Mouse (Mus musculus): ENCODE data around the gene Ccnb1ip1. TPM values are rescaled to one million over a fixed set of nuclear protein-coding genes. Genes with fewer than 3 reads are reported as not detected.
A peak's percentile ranks its signal among the peaks of the same experiment; 100 is the strongest.
"Not testable (repeated sequence)": the region's sequence is repeated elsewhere in the genome, so short reads cannot be mapped to it uniquely, and the experiment has no call there.

Gene Ccnb1ip1
- not detected for total RNA-seq (2021)

DNA sequence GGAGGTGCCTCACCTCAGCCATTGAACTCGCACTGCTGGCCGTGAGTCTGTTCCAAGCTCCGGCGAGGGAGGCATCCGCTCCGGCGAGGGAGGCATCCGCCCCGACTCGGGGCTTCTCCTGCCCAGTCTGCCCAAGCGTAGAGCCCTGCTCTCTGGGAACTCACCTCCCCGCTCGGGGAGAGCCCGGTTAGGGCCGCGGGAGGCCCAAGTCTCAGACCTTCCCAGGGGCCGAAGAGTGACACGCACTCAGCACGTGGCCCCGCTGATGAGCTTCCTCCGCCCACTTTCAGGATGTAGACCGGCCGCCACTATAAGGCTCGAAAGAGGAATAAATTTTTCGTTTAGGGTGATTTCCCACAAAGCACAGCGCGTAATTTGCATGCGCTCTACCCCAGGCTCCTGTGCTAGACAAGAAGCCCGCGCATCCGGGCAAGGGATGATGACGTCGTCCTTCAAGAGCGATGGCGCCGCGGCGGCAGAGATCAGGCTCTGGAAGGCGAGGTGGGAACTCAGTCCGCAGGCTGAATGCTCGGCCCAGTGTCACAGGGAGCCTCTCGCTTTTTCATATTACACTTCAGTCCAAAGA, at the start of gene Ccnb1ip1, which contains the start of gene Parp2:
Gene Ccnb1ip1, minus strand, starts transcription at position 246 of the 586 bp plus-strand sequence.
Gene Parp2, plus strand, starts transcription at position 355 of the 586 bp plus-strand sequence.
- intact Hi-C loops (cut with DNase I): loop anchor here (1.0 to 5.0 kb wide), 3 partner anchors 125 to 282 kb away; partner anchors contain the start of genes Pip4p1 and Pnp
- peak; percentile 98 to 99 for DNase-seq (ENCODE audit: low spot score in 2 of 2)

GRCm38 (mm10) chr14:50855788-50856187, 48.3 kb upstream of the Ccnb1ip1 start:
- DNase-seq (ENCODE audit: low spot score in 2 of 2): no peak
- intact Hi-C loops (cut with DNase I): no loop called here

DNA sequence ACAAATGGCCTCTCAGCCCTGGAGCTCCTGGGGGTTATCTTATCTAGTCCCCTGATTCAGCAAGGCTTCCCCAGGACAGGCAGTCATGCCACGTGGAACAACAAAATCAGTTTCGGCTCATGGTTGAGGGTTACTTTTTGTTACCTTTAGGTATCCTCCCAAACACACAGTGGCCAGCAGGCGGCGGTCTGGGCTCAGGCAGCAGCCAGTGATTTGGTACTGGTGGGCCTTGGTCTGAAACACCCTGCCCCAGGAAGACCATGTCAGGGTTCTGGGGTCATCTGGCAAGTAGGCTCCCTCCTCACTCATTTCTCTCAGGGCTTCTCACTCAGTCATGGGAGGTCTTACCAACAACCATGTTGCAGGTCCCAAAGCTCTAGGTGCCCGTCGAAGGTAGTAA, 29.7 kb upstream of the Ccnb1ip1 start:
- no peak for DNase-seq (ENCODE audit: low spot score in 2 of 2)
- intact Hi-C loops (cut with DNase I): no loop called here

DNA sequence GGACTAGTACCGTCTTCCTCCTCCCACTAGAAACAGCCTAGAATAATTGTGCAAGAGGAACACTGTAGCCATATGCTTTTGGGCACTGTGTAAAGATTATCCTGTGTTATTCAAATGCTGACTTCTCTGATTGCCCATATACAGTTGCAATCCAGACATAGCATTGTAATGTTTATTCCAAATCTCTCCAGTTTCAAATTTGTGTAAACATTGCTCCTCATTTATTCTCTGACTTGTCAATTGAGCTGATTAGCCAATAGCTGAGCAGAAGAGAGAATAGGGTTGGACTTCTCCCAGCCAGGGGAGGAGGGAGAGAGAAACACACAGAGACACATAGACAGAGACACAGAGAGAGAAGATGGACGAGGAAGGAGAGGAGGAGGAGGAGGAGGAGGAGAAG, 26.9 kb upstream of the Ccnb1ip1 start:
- intact Hi-C loops (cut with DNase I): no loop called here
- DNase-seq (ENCODE audit: low spot score in 2 of 2): no peak

- no peak for DNase-seq (ENCODE audit: low spot score in 2 of 2)
- intact Hi-C loops (cut with DNase I): no loop called here
Measured at GRCm38 (mm10) chr14:50833964-50834363, 26.4 kb upstream of the Ccnb1ip1 start.

DNA sequence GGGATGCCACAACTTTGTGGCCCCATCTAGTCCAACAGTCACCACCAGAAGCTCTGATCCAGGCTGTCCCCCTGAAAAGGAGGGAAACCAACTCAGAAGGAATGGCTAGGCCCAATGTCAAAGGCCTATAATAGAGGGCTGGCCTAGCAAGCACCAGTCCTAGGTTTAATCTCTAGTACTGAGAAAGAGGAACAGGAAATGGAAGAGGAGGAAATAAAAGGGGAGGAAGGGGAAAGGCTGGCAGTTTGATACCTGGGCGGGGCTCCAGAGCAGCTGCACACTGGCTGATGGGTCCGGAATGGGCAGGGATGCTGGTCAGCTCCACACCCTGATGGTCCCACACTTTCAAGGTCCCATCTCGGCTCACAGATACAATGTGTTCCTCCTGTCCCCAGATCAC, 22.3 kb upstream of the Ccnb1ip1 start:
- intact Hi-C loops (cut with DNase I): no loop called here
- no peak for DNase-seq (ENCODE audit: low spot score in 2 of 2)

GRCm38 (mm10) chr14:50826579-50826978, 19.0 kb upstream of the Ccnb1ip1 start:
- peak; percentile 13 to 31 for DNase-seq (ENCODE audit: low spot score in 2 of 2)
- intact Hi-C loops (cut with DNase I): no loop called here

DNA sequence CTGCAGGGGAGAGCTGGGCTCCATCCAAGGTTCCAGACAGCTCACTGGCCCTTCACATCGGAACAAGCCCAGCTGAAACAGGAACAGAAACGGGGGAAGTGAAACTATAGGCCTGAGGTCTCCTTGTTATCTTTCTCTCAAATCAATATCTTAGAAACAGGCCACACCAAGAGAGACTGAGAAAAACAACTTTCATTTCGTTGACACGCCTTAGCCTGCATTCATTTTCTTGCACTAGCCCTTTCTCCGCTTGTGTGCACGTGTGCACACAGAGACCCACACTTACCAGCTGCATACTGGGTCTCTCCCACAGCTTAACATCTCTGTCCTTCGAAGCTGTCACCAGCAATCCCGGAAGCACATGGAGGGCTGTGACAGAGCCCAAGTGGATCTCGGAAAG, 16.7 kb upstream of the Ccnb1ip1 start:
- DNase-seq (ENCODE audit: low spot score in 2 of 2): no peak
- intact Hi-C loops (cut with DNase I): no loop called here

GRCm38 (mm10) chr14:50823240-50823639, 15.7 kb upstream of the Ccnb1ip1 start:
- intact Hi-C loops (cut with DNase I): no loop called here
- DNase-seq (ENCODE audit: low spot score in 2 of 2): no peak

GRCm38 (mm10) chr14:50813060-50813459, 5.5 kb upstream of the Ccnb1ip1 start:
- intact Hi-C loops (cut with DNase I): no loop called here
- DNase-seq (ENCODE audit: low spot score in 2 of 2): no peak

DNA sequence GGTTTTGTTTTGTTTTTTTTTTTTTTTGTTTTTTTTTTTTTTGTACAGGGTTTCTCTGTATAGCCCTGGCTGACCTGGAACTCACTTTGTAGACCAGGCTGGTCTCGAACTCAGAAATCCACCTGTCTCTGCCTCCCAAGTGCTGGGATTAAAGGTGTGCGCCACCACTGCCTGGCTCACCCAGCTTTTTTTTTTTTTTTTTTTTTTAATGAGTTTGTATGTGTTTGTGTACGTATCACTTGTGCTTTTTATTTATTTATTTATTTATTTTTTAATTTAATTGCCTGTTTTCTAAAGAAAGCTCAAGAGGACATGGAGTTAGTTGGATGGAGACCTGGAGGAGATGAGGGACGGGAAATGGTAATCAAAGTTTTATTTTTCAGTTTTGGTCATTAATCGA, 1.1 kb downstream of the Ccnb1ip1 start:
- intact Hi-C loops (cut with DNase I): loop anchor here (5.0 kb wide), 1 partner anchor 126 kb away; the partner anchor contains the start of genes Pip4p1 and Pnp
- DNase-seq (ENCODE audit: low spot score in 2 of 2): not testable (repeated sequence)

GRCm38 (mm10) chr14:50804683-50805082, 2.8 kb downstream of the Ccnb1ip1 start:
- intact Hi-C loops (cut with DNase I): loop anchor here (5.0 kb wide), 1 partner anchor 128 kb away; the partner anchor contains the start of genes Pip4p1 and Pnp
- DNase-seq (ENCODE audit: low spot score in 2 of 2): no peak

DNA sequence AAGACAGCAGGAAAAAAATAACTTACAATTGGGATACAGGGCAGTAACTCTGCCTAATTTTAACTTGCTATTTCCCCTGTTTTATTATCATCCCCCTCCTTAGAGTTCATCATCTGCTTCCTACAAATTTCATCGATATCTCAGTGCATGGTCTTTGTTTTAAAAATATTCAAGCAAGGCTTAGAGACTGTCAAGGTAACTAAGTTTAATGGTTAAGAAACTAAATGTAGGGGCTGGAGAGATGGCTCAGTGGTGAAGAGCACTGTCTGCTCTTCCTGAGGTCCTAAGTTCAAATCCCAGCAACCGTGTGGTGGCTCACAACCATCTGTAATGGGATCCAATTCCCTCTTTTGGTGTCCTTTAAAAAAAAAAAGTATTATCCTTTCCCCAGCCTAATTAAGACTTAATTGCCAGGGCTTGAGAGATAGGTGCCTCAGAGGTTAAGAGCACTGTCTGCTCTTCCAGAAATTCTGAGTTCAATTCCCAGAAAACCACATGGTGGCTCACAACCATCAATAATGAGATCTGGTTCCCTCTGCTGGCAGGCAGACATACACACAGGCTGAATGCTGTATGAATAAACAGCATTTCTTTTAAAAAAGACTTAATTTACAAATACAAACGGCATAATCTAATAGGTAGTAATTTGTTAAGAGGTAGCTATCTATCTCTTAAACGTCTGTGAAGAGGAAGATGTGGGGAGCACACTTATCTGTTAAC, 4.5 kb downstream of the Ccnb1ip1 start:
- no peak for DNase-seq (ENCODE audit: low spot score in 2 of 2)
- intact Hi-C loops (cut with DNase I): no loop called here

DNA sequence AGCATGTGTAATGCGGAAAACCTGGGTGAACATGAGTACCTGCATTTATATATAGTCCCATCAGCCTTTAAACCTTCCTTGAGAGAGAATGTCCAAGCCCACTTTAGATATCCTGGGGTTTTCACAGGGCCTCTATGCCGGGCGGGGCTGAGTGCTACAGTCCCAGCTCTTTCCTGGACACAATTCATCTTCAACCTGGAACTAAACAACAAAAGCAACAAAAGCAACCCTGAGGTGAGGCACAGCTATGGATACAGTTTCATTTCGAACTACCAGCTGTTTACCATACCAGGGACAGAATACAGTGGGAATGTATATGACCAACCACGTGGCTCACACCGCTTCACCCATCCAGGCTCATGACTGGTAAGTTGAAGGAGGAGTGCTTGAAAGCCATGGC, 5.1 kb downstream of the Ccnb1ip1 start:
- intact Hi-C loops (cut with DNase I): no loop called here
- no peak for DNase-seq (ENCODE audit: low spot score in 2 of 2)

GRCm38 (mm10) chr14:50799502-50800259, 7.9 kb downstream of the Ccnb1ip1 start:
- DNase-seq (ENCODE audit: low spot score in 2 of 2): peak in 1 of 2 experiments; percentile 12
- intact Hi-C loops (cut with DNase I): loop anchor here (10.0 kb wide), 1 partner anchor 935 kb away; no protein-coding TSS in a partner anchor

- intact Hi-C loops (cut with DNase I): loop anchor here (10.0 kb wide), 1 partner anchor 934 kb away; no protein-coding TSS in a partner anchor
- no peak for DNase-seq (ENCODE audit: low spot score in 2 of 2)
Measured at GRCm38 (mm10) chr14:50798512-50798911, 9.0 kb downstream of the Ccnb1ip1 start.

- intact Hi-C loops (cut with DNase I): loop anchor here (10.0 kb wide), 1 partner anchor 932 kb away; no protein-coding TSS in a partner anchor
Measured at GRCm38 (mm10) chr14:50796464-50796863, 11.1 kb downstream of the Ccnb1ip1 start.

DNA sequence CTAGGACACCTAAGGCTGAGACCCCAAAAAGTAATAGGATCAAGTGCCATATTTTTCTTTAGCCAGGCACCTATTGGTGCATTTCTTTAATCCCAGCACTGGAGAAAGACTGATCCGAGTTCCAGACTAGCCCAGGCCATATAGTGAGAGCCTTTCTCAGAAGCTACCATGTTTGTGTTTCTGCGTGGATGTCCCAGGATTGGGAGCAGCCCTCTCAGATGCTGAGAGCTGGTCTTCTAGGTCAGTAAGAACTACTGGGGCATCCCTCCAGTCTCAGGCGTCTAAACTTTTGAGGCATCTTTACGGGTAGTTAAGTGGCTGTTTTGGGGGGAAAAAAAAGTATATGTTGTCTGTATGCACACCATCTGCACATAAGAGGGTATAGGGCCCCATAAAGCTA, 11.6 kb downstream of the Ccnb1ip1 start:
- DNase-seq (ENCODE audit: low spot score in 2 of 2): no peak
- intact Hi-C loops (cut with DNase I): loop anchor here (10.0 kb wide), 1 partner anchor 931 kb away; no protein-coding TSS in a partner anchor

More at GRCm38 (mm10) chr14:50796464-50796863, 11.1 kb downstream of the Ccnb1ip1 start:
- no peak for DNase-seq (ENCODE audit: low spot score in 2 of 2)

GRCm38 (mm10) chr14:50795261-50795935, 12.1 kb downstream of the Ccnb1ip1 start:
- intact Hi-C loops (cut with DNase I): loop anchor here (10.0 kb wide), 1 partner anchor 931 kb away; no protein-coding TSS in a partner anchor

More at GRCm38 (mm10) chr14:50795261-50795935, 12.1 kb downstream of the Ccnb1ip1 start:
- no peak for DNase-seq (ENCODE audit: low spot score in 2 of 2)
